Mouse (Mus musculus) forebrain, embryonic 11.5 days (tissue): Measurements from ENCODE around the gene Msln. TPM values are rescaled to one million over a fixed set of nuclear protein-coding genes. Genes with fewer than 3 reads are reported as not detected.

Source experiments
- ATAC-seq: fragments of 200-750 bp; cut with Nextera tagmentation; replicated peaks from 2 replicates; pipeline ENCODE4 v1.8.0; 2017; ENCODE audit warnings: moderate TSS enrichment; ENCODE audit not compliant: low FRiP score
- DNase-seq: peaks from one replicate; pipeline ENCODE4 v3.0.0-alpha.2; 2017; ENCODE audit warnings: low spot score
- H3K27ac ChIP-seq: fragments of 300-500 bp; sonication (generic); 2 replicates; pipeline ENCODE4 v1.5.1; 2014; ENCODE audit warnings: low read depth, low read length
- H3K27me3 ChIP-seq: fragments of 300-500 bp; sonication (generic); 2 replicates; pipeline ENCODE4 v1.6.1; 2014; ENCODE audit warnings: mild to moderate bottlenecking, low read length, mixed read lengths; ENCODE audit not compliant: control insufficient read depth, insufficient read depth
- H3K36me3 ChIP-seq: fragments of 300-500 bp; sonication (generic); 2 replicates; pipeline ENCODE4 v1.6.1; 2014; ENCODE audit warnings: mild to moderate bottlenecking, low read length, moderate library complexity, mixed read lengths; ENCODE audit not compliant: control insufficient read depth, insufficient read depth
- H3K4me1 ChIP-seq: fragments of 300-500 bp; sonication (generic); replicated peaks from 2 replicates; pipeline ENCODE4 v1.6.1; 2014; ENCODE audit warnings: low read length, mixed read lengths; ENCODE audit not compliant: control insufficient read depth, insufficient read depth
- H3K4me2 ChIP-seq: fragments of 300-500 bp; sonication (generic); 2 replicates; pipeline ENCODE4 v1.6.1; 2014; ENCODE audit warnings: low read depth, mild to moderate bottlenecking, low read length, moderate library complexity, mixed read lengths; ENCODE audit not compliant: severe bottlenecking
- H3K4me3 ChIP-seq: fragments of 300-500 bp; sonication (generic); 2 replicates; pipeline ENCODE4 v1.5.1; 2014; ENCODE audit warnings: low read depth, low read length
- H3K9ac ChIP-seq: fragments of 300-500 bp; sonication (generic); 2 replicates; pipeline ENCODE4 v1.6.1; 2014; ENCODE audit warnings: low read length
- H3K9me3 ChIP-seq: fragments of 300-500 bp; sonication (generic); 2 replicates; pipeline ENCODE4 v1.6.1; 2016; ENCODE audit warnings: low read length, mixed read lengths; ENCODE audit not compliant: control insufficient read depth
- WGBS: fragments of 180-500 bp; shearing (Covaris S2); extraction: QIAGEN DNeasy Blood & Tissue Kit; methylation state at CpG from one replicate; pipeline ENCODE4 v1.1.7; 2014; 5-methylcytosine and 5-hydroxymethylcytosine counted together
- polyA plus RNA-seq: library from polyadenylated mRNA; unstranded; fragments of >200 nt; fragmentation: Nextera tagmentation; extraction: Ambion mirVana; gene quantifications from 2 replicates; pipeline ENCODE4 v1.2.1, GENCODE M21; 2014

Gene Msln
- polyA plus RNA-seq, 1 experiment from 2014 or later, result not detected

DNA sequence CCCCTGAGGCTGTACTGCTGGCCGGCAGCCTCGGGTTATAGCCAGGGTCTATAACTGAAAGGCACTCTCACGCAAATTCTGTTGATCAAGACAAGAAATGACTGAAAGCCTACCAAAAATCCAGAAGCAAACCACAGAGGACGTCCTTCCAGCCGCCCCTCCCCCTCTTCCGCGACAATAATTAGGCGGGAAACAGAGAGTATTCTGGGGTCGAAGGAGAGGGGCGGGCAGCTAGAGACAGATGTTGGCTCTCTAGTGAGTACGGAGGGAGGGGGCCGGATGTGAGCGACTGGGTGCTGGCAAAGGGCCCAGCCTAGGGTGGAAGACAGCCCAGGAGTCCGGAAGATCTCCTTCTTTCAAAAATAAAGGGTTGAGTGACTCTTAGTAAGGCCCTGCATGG, 38.4 kb upstream of the Msln start, which contains the start of gene Fam173a:
Fam173a (minus strand) TSS at position 287 of the 400 bp plus-strand sequence.
- DNase-seq, result peak; percentile 83
- under 1% methylated on average over 14 of the region's 14 CpGs for WGBS
- peak within 1 kb of the TSS; percentile 75 for H3K4me3 ChIP-seq
- peak within 1 kb of the TSS; percentile 94 for H3K27ac ChIP-seq
- H3K36me3 ChIP-seq, result no peaks in the 10 kb centered on the region; the same call in none of the 2 replicates
- peaks cover 37% of the 10 kb centered on the region for H3K4me1 ChIP-seq
- H3K9me3 ChIP-seq, result no peaks in the 10 kb centered on the region
- H3K27me3 ChIP-seq, result no peaks in the 10 kb centered on the region
- peak within 1 kb of the TSS; percentile 93 for H3K4me2 ChIP-seq
- H3K9ac ChIP-seq, result peak within 1 kb of the TSS; percentile 90
- peak; percentile 34; the same call in 1 of the 2 replicates for ATAC-seq

DNA sequence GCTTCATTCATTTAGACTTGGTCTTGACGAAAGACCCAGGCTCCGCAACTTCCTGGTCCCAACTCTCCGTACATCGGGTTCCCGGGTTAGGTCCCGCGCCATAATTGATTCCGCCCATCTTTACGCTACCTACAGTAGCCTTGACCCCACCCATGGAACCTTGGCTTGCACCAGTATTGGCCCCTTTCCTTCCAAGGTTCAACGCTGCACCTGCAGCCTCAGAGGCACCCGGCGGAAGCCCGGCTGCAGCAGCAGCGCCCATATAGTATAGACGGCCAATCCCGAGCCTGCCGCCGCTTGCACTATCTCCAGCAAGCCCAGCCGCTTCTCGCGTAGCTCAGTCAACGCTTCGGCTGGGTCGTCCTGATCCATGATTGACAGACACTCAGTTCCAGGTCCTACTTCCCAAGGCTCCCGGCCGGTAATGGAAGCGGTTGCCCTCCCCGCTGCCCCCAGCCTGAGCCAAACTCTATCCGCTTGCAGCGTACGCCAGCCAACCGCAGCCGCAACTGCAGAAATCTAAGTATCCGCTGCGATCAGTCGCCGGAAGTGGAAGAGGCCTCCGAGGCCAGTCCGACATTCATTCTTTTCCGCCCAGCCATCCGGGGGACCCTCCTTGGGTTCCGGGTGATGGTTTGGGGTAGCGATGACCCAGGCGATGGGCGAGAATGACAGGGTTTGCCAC, 37.8 kb upstream of the Msln start:
- Histone ChIP-seq H3K27me3 (no peaks in the 10 kb centered on the region), H3K4me1 (peaks cover 37% of the 10 kb centered on the region), H3K27ac (peak overlapping the region; percentile 94), H3K4me3 (peak overlapping the region; percentile 75), H3K9ac (peak overlapping the region; percentile 90), H3K9me3 (no peaks in the 10 kb centered on the region), H3K36me3 (no peaks in the 10 kb centered on the region; the same call in none of the 2 replicates), H3K4me2 (peak overlapping the region; percentile 93)
- under 1% methylated on average over 45 of the region's 45 CpGs for WGBS
- peak; percentile 49 for ATAC-seq
- DNase-seq, result peak; percentile 91

- DNase-seq, result peak; percentile 56
- Histone ChIP-seq H3K4me1 (peaks cover 37% of the 10 kb centered on the region), H3K36me3 (no peaks in the 10 kb centered on the region; the same call in none of the 2 replicates), H3K4me2 (peak overlapping the region; percentile 93), H3K27me3 (no peaks in the 10 kb centered on the region), H3K9me3 (no peaks in the 10 kb centered on the region), H3K27ac (peak overlapping the region; percentile 94), H3K9ac (peak overlapping the region; percentile 90), H3K4me3 (peak overlapping the region; percentile 75)
- no peak for ATAC-seq
- 30% methylated on average over 19 of the region's 19 CpGs for WGBS
These were observed 37.2 kb upstream of the Msln start for GRCm38 (mm10) chr17:25791320-25791842.

- Histone ChIP-seq H3K9ac (no peak overlapping the region), H3K4me2 (no peak overlapping the region), H3K4me1 (peaks cover 18% of the 10 kb centered on the region), H3K36me3 (no peaks in the 10 kb centered on the region; the same call in none of the 2 replicates), H3K9me3 (no peaks in the 10 kb centered on the region), H3K27ac (no peak overlapping the region), H3K27me3 (no peaks in the 10 kb centered on the region), H3K4me3 (no peak overlapping the region)
- no peak for ATAC-seq
- WGBS, result 89% methylated on average over 9 of the region's 9 CpGs
- DNase-seq, result no peak
These were observed 32.8 kb upstream of the Msln start for GRCm38 (mm10) chr17:25786781-25787504.

GRCm38 (mm10) chr17:25786280-25786679, 32.1 kb upstream of the Msln start, which contains the start of gene Ccdc78:
Ccdc78 (plus strand) TSS chr17:25786580.
- no peaks in the 10 kb centered on the region for H3K27me3 ChIP-seq
- H3K36me3 ChIP-seq, result no peaks in the 10 kb centered on the region; the same call in none of the 2 replicates
- no peaks in the 10 kb centered on the region for H3K9me3 ChIP-seq
- peak within 1 kb of the TSS; percentile 71 for H3K4me2 ChIP-seq
- peak within 1 kb of the TSS; percentile 80 for H3K9ac ChIP-seq
- no peak for DNase-seq
- peaks cover 16% of the 10 kb centered on the region for H3K4me1 ChIP-seq
- no peak for ATAC-seq
- H3K4me3 ChIP-seq, result peak within 1 kb of the TSS; percentile 69
- WGBS, result 82% methylated on average over 3 of the region's 3 CpGs
- H3K27ac ChIP-seq, result peak within 1 kb of the TSS; percentile 91

DNA sequence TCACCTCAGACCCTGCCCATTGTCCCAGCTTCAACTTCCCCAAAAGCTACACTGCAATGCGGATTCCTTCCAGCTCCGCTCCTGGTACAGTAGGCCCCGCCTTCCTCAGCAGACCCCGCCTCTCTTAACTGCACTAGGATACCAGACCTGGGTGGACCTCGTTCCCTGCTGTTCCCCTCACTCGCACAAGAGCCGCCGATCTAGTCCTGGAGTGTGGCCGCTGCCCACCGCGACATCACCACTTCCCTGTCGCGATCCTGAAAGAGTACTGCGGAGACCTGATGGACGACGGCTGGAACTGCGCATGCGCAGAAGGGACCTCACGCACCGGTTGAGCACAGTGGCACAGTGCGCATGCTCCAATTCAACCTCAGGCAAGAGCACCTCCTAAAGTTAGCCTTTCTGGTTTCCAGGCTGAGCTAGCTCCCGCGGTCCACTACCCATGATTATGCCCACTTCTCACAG, 31.1 kb upstream of the Msln start, which contains the start of gene Haghl:
Haghl (minus strand) TSS at position 393 of the 465 bp plus-strand sequence.
- WGBS, result under 1% methylated on average over 23 of the region's 23 CpGs
- no peaks in the 10 kb centered on the region for H3K9me3 ChIP-seq
- ATAC-seq (peak; percentile 86), DNase-seq (peak; percentile 98)
- H3K4me3 ChIP-seq, result peak within 1 kb of the TSS; percentile 69
- H3K27ac ChIP-seq, result peak within 1 kb of the TSS; percentile 91
- H3K4me2 ChIP-seq, result peak within 1 kb of the TSS; percentile 71
- H3K36me3 ChIP-seq, result no peaks in the 10 kb centered on the region; the same call in none of the 2 replicates
- peaks cover 10% of the 10 kb centered on the region for H3K4me1 ChIP-seq
- peak within 1 kb of the TSS; percentile 80 for H3K9ac ChIP-seq
- no peaks in the 10 kb centered on the region for H3K27me3 ChIP-seq

GRCm38 (mm10) chr17:25783861-25784574, 29.8 kb upstream of the Msln start:
- Histone ChIP-seq H3K27ac (no peak overlapping the region), H3K36me3 (no peaks in the 10 kb centered on the region; the same call in none of the 2 replicates), H3K27me3 (no peaks in the 10 kb centered on the region), H3K4me2 (peak overlapping the region; percentile 71), H3K4me1 (peaks cover 10% of the 10 kb centered on the region), H3K9ac (peak overlapping the region; percentile 80), H3K4me3 (peak overlapping the region; percentile 69), H3K9me3 (no peaks in the 10 kb centered on the region)
- ATAC-seq, result no peak
- 87% methylated on average over 15 of the region's 15 CpGs for WGBS
- DNase-seq, result no peak

DNA sequence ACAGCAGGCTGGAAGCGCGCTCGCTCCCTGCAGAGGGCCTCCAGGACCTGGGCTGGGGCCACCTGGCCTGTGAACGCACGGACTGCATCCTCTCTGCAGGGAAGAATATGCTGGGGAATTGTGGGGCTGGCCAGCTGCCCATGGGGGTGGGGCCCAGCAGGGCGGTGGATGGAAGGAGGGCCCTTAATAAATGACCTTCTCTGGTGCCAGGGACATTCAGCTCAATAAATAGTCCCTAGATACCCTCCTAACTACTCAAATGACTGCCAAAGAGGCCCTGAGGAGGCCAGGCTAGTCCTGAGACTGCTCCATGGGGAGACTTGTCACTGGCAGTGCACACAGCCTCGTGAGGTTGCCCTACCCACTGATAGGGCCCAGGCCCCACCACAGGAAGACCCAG, 28.9 kb upstream of the Msln start:
- DNase-seq (no peak), ATAC-seq (no peak)
- Histone ChIP-seq H3K36me3 (no peaks in the 10 kb centered on the region; the same call in none of the 2 replicates), H3K27me3 (no peaks in the 10 kb centered on the region), H3K4me2 (no peak overlapping the region), H3K9me3 (no peaks in the 10 kb centered on the region), H3K9ac (peak overlapping the region; percentile 23; the same call in 1 of the 2 replicates), H3K27ac (no peak overlapping the region), H3K4me1 (peaks cover 10% of the 10 kb centered on the region), H3K4me3 (no peak overlapping the region; the same call in 1 of the 2 replicates)
- WGBS, result 83% methylated on average over 7 of the region's 7 CpGs
